Mouse (Mus musculus) stomach, postnatal 0 days (tissue): ENCODE results near the gene Tmprss13. TPM values are rescaled to one million over a fixed set of nuclear protein-coding genes. Genes with fewer than 3 reads are reported as not detected.

ENCODE experiments used
- ATAC-seq: fragments of 200-750 bp; cut with Nextera tagmentation; 2 replicates; pipeline ENCODE4 v1.8.0; 2017; ENCODE audit not compliant: low FRiP score, low TSS enrichment
- DNase-seq: peaks from one replicate; pipeline ENCODE4 v3.0.0-alpha.2; 2016; ENCODE audit warnings: low spot score
- H3K27ac ChIP-seq: fragments of 300-500 bp; sonication (generic); replicated peaks from 2 replicates; pipeline ENCODE4 v1.5.1; 2014; ENCODE audit warnings: mild to moderate bottlenecking, control low read depth
- H3K27me3 ChIP-seq: fragments of 300-500 bp; sonication (generic); 2 replicates; pipeline ENCODE4 v1.6.1; 2014; ENCODE audit warnings: low read length; ENCODE audit not compliant: control insufficient read depth, insufficient read depth
- H3K36me3 ChIP-seq: fragments of 300-500 bp; sonication (generic); 2 replicates; pipeline ENCODE4 v1.6.1; 2014; ENCODE audit warnings: low read length, mixed read lengths; ENCODE audit not compliant: control insufficient read depth, insufficient read depth
- H3K4me1 ChIP-seq: fragments of 300-500 bp; sonication (generic); replicated peaks from 2 replicates; pipeline ENCODE4 v1.6.1; 2014; ENCODE audit warnings: antibody characterized with exemption; ENCODE audit not compliant: control insufficient read depth, insufficient read depth
- H3K4me2 ChIP-seq: fragments of 300-500 bp; sonication (generic); replicated peaks from 2 replicates; pipeline ENCODE4 v1.6.1; 2014; ENCODE audit warnings: low read depth, mild to moderate bottlenecking, control low read depth, moderate library complexity
- H3K4me3 ChIP-seq: fragments of 300-500 bp; sonication (generic); 2 replicates; pipeline ENCODE4 v1.5.1; 2014; ENCODE audit warnings: low read depth, low read length, control low read depth
- H3K9ac ChIP-seq: fragments of 300-500 bp; sonication (generic); 2 replicates; pipeline ENCODE4 v1.6.1; 2014; ENCODE audit warnings: mild to moderate bottlenecking, low read length, control low read depth, mixed read lengths
- H3K9me3 ChIP-seq: fragments of 300-500 bp; sonication (generic); 2 replicates; pipeline ENCODE4 v1.6.1; 2016; ENCODE audit warnings: low read length; ENCODE audit not compliant: control insufficient read depth
- CTCF ChIP-seq: IDR thresholded peaks from 2 replicates; pipeline ENCODE4 v1.5.1; 2016; ENCODE audit warnings: antibody characterized with exemption, low read depth, mild to moderate bottlenecking, moderate library complexity
- EP300 ChIP-seq: optimal IDR thresholded peaks from 2 replicates; pipeline ENCODE3; 2016; ENCODE audit warnings: antibody characterized with exemption
- WGBS: fragments of 180-500 bp; shearing (Covaris S2); extraction: QIAGEN DNeasy Blood & Tissue Kit; methylation state at CpG from one replicate; pipeline ENCODE4 v1.1.7; 2014; 5-methylcytosine and 5-hydroxymethylcytosine counted together
- polyA plus RNA-seq: library from polyadenylated mRNA; unstranded; fragments of >200 nt; fragmentation: Nextera tagmentation; extraction: Ambion mirVana; gene quantifications from 2 replicates; pipeline ENCODE4 v1.2.1, GENCODE M21; 2015

Gene Tmprss13
- polyA plus RNA-seq, 1 experiment from 2014 or later = 33.1 TPM

DNA sequence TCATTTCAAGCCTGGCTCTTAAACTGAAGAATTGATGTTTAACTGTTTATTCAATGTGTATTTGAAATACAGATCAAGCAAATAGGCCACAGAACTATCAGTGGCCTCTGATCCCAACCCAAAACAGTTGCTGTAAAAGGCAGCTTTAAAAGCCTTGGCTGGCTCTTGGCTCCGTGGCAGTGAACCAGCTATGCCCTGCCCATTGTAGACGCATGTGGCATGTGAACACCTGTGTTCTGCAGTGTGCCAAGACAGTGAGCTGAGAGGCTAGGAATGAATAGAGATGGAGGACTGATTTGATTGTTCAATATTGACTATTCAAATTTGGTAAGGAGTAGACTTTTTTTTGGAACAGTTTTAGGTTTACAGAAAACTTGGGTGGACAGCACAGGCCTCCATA is 58.0 kb downstream of the Tmprss13 start:
- Histone ChIP-seq H3K36me3 (no peaks in the 10 kb centered on the region), H3K4me3 (no peak overlapping the region), H3K4me1 (no peaks in the 10 kb centered on the region), H3K27ac (no peak overlapping the region), H3K9me3 (no peaks in the 10 kb centered on the region), H3K9ac (no peak overlapping the region), H3K4me2 (no peak overlapping the region), H3K27me3 (no peaks in the 10 kb centered on the region)
- DNase-seq = peak; percentile 49
- TF ChIP-seq CTCF (no peak), EP300 (no peak)
- 35% methylated on average over 2 of the region's 2 CpGs for WGBS
- no peak for ATAC-seq

GRCm38 (mm10) chr9:45380411-45381251 is 61.7 kb downstream of the Tmprss13 start:
- ATAC-seq (no peak), DNase-seq (no peak)
- H3K36me3 ChIP-seq = no peaks in the 10 kb centered on the region
- H3K27ac ChIP-seq = no peak overlapping the region
- no peaks in the 10 kb centered on the region for H3K9me3 ChIP-seq
- no peak overlapping the region for H3K9ac ChIP-seq
- no peak overlapping the region for H3K4me2 ChIP-seq
- 50% methylated on average over 10 of the region's 10 CpGs for WGBS
- TF ChIP-seq CTCF (no peak), EP300 (no peak)
- no peak overlapping the region for H3K4me3 ChIP-seq
- no peaks in the 10 kb centered on the region for H3K4me1 ChIP-seq
- no peaks in the 10 kb centered on the region for H3K27me3 ChIP-seq

- H3K9ac ChIP-seq = no peak overlapping the region
- no peaks in the 10 kb centered on the region for H3K27me3 ChIP-seq
- no peak overlapping the region for H3K4me2 ChIP-seq
- DNase-seq (no peak), ATAC-seq (no peak)
- WGBS = 66% methylated on average over 5 of the region's 5 CpGs
- H3K9me3 ChIP-seq = no peaks in the 10 kb centered on the region
- TF ChIP-seq CTCF (no peak), EP300 (no peak)
- H3K27ac ChIP-seq = no peak overlapping the region
- no peak overlapping the region for H3K4me3 ChIP-seq
- H3K4me1 ChIP-seq = no peaks in the 10 kb centered on the region
- H3K36me3 ChIP-seq = no peaks in the 10 kb centered on the region
Measured at GRCm38 (mm10) chr9:45382336-45382735, 63.4 kb downstream of the Tmprss13 start.

DNA sequence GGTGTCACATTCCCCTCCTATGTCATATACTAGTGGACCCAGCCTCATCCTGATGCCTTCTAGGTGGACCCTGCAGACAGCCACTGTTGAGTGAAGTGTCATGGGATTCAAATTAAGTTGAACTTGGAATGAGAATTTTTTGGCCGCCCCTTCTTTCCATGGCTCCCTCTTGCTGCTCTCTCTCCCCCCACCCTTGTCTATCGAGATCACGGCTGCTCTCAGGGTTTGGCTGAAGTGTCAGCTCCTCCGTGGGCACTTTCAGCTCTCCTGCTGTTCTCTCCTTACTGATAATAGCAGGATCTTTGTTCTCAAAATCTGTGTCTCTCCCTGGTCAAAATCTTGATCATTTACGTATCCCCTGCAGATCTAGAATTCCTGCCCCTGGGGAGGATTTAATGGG is 63.9 kb downstream of the Tmprss13 start:
- no peaks in the 10 kb centered on the region for H3K9me3 ChIP-seq
- no peak for DNase-seq
- TF ChIP-seq CTCF = no peak
- TF ChIP-seq EP300 = no peak
- no peak for ATAC-seq
- H3K27me3 ChIP-seq = no peaks in the 10 kb centered on the region
- no peaks in the 10 kb centered on the region for H3K4me1 ChIP-seq
- H3K27ac ChIP-seq = no peak overlapping the region
- WGBS = 86% methylated on average over 5 of the region's 5 CpGs
- H3K36me3 ChIP-seq = no peaks in the 10 kb centered on the region
- no peak overlapping the region for H3K4me2 ChIP-seq
- no peak overlapping the region for H3K9ac ChIP-seq
- no peak overlapping the region for H3K4me3 ChIP-seq

DNA sequence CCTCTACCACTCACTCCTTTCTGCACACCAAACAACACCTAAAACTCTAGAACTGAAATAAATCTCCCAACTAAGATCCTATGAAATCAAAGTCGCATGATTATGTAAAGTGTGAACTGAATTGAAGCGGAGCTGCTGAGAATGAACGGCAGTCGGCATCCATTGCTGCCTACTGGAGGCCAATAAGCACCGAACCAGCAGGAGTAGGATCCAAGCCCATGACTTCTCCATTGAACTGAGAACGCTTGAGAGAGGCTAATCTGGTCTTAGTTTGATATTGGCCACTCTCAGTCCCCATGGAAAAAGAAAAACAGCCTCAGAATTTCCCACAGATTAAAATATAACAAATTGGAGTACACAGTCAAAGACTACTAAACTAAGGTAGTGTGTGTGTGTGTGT is 65.0 kb downstream of the Tmprss13 start:
- Histone ChIP-seq H3K27me3 (no peaks in the 10 kb centered on the region), H3K9me3 (no peaks in the 10 kb centered on the region), H3K27ac (no peak overlapping the region), H3K36me3 (no peaks in the 10 kb centered on the region), H3K4me1 (no peaks in the 10 kb centered on the region), H3K4me3 (no peak overlapping the region), H3K4me2 (no peak overlapping the region), H3K9ac (no peak overlapping the region)
- ATAC-seq (no peak), DNase-seq (no peak)
- no peak for TF ChIP-seq EP300
- no peak for TF ChIP-seq CTCF
- 92% methylated on average over 6 of the region's 6 CpGs for WGBS

GRCm38 (mm10) chr9:45386698-45387097 is 67.8 kb downstream of the Tmprss13 start:
- Histone ChIP-seq H3K9ac (no peak overlapping the region), H3K4me2 (no peak overlapping the region), H3K27ac (no peak overlapping the region), H3K36me3 (no peaks in the 10 kb centered on the region), H3K27me3 (no peaks in the 10 kb centered on the region), H3K4me3 (no peak overlapping the region), H3K9me3 (no peaks in the 10 kb centered on the region), H3K4me1 (no peaks in the 10 kb centered on the region)
- TF ChIP-seq EP300 (no peak), CTCF (no peak)
- DNase-seq (no peak), ATAC-seq (no peak)
- 82% methylated on average over 5 of the region's 5 CpGs for WGBS
